Mouse (Mus musculus) heart, postnatal 0 days (tissue): ENCODE data around the gene Pigl.

Source experiments
- CTCF ChIP-seq: IDR thresholded peaks from 2 replicates; pipeline ENCODE4 v1.5.1; 2016; ENCODE audit warnings: antibody characterized with exemption, control low read depth, low read depth
- EP300 ChIP-seq: IDR thresholded peaks from 2 replicates; pipeline ENCODE4 v1.6.1; 2016; ENCODE audit warnings: antibody characterized with exemption, low read depth

GRCm38 (mm10) chr11:62479581-62479980 lies 21.3 kb downstream of the Pigl start:
- TF ChIP-seq CTCF (no peak), EP300 (no peak)
